Mouse (Mus musculus) brain, embryonic 14.5 days (tissue): ENCODE results near the gene Supt5.
"Not testable (repeated sequence)": the region's sequence is repeated elsewhere in the genome, so short reads cannot be mapped to it uniquely, and the experiment has no call there.

Source experiments
- CTCF ChIP-seq: fragments of 200-500 bp; IDR thresholded peaks from 2 replicates; pipeline ENCODE4 v1.5.1; 2012; ENCODE audit warnings: inconsistent platforms, mild to moderate bottlenecking, moderate library complexity, borderline replicate concordance; ENCODE audit not compliant: insufficient read depth, insufficient read length; ENCODE audit errors: extremely low read depth
- POLR2A ChIP-seq: fragments of 200-500 bp; IDR thresholded peaks from 2 replicates; pipeline ENCODE4 v1.6.1; 2012; ENCODE audit warnings: mild to moderate bottlenecking, inconsistent platforms, borderline replicate concordance; ENCODE audit not compliant: poor library complexity, insufficient read depth, insufficient read length, severe bottlenecking; ENCODE audit errors: extremely low read depth

DNA sequence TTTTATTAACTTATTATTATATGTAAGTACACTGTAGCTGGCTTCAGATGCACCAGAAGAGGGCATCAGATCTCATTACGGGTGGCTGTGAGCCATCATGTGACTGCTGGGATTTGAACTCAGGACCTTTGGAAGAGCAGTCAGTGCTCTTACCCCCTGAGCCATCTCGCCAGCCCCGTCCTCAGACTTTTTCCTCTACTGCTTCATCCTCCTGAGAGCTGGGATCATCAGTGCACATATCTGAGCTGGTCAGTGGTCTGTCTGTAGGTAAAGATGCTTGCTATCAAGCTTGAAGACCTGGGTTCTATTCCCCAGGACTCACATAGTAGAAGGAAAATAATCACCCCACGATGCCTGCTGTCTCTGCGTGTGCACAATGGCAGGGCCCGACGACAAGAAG, 48.8 kb upstream of the Supt5 start:
- not testable (repeated sequence) for TF ChIP-seq CTCF, POLR2A
